Mouse (Mus musculus): ENCODE data around the gene Tmem208. TPM values are rescaled to one million over a fixed set of nuclear protein-coding genes. Genes with fewer than 3 reads are reported as not detected.

Tmem208 gene
- total and polyA plus RNA-seq, 3 experiments, result 94.5 to 149 TPM; not detected in 1

DNA sequence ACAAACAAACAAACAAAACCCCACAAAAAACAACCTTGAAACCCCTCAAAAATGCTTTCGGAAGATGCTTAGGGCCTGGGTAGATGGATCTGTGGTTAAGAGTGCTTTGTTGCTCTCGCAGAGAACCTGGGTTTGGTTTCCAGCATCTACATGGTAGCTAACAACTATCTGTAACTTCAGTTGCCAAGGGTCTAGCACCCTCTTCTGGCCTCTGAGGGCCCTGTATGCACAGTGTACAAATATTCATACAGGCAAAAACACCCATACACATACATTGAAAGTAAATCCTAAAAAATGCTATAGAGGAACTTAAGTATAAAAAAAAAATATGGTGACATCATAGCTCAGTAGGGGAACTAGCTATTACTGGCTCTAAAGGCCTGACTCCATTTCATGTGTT, 57.9 kb downstream of the Tmem208 start:
- DNase-seq (ENCODE audit: low read depth, low spot score), result peak; percentile 53
- no peaks in the 10 kb centered on the region for H3K9me3 ChIP-seq (replicated peaks; ENCODE audit: insufficient read depth, low read length)
- H3K4me1 ChIP-seq (ENCODE audit: control insufficient read depth in 1 of 2, insufficient read depth in 2 of 2, low read length in 2 of 2), result no peaks in the 10 kb centered on the region
- H3K36me3 ChIP-seq (ENCODE audit: control insufficient read depth in 1 of 2, insufficient read depth in 2 of 2, low read length in 2 of 2), result no peaks in the 10 kb centered on the region
- H3K27ac ChIP-seq (ENCODE audit: control insufficient read depth, low read depth, low read length), result no peak overlapping the region
- no peaks in the 10 kb centered on the region for H3K79me2 ChIP-seq (ENCODE audit: control insufficient read depth, insufficient read depth, low read length, poor library complexity)
- no peaks in the 10 kb centered on the region; a peak in 1 of 4 replicates for H3K27me3 ChIP-seq (ENCODE audit: control insufficient read depth in 1 of 2, insufficient read depth in 2 of 2, low read length in 2 of 2)
- no peak overlapping the region for H3K4me3 ChIP-seq (ENCODE audit: control insufficient read depth in 1 of 2, insufficient read depth in 1 of 2, low read depth in 2 of 2, low read length in 2 of 2)
- H3K9ac ChIP-seq (ENCODE audit: control insufficient read depth, low read depth, low read length, poor library complexity, severe bottlenecking), result no peak overlapping the region
- TF ChIP-seq MYB (IDR thresholded peaks at IDR 0.05; ENCODE audit: low read depth, low read length) (no peak), RAD21 (IDR thresholded peaks at IDR 0.05; ENCODE audit: low read depth, low read length) (peak; percentile 77), CHD2 (IDR thresholded peaks at IDR 0.05; ENCODE audit: low read length) (no peak), SMC3 (IDR thresholded peaks at IDR 0.05; ENCODE audit: low read depth, low read length) (peak; percentile 59), UBTF (IDR thresholded peaks at IDR 0.05; ENCODE audit: borderline replicate concordance, insufficient read depth, low read depth, low read length) (no peak), POLR2AphosphoS5 (IDR thresholded peaks at IDR 0.05; ENCODE audit: borderline replicate concordance, low read depth, low read length) (no peak), CTCF (IDR thresholded peaks at IDR 0.05 in 2 of 3, conservative IDR thresholded peaks at IDR 0.05 in 1 of 3; ENCODE audit: control insufficient read depth in 1 of 3, insufficient read depth in 1 of 3, low read depth in 2 of 3, low read length in 3 of 3, poor library complexity in 1 of 3, severe bottlenecking in 1 of 3) (peak; percentile 35 to 61 (median 45); a peak in 4 of 6 replicates), ZC3H11A (IDR thresholded peaks at IDR 0.05; ENCODE audit: low read depth, low read length) (peak; percentile 58)

Other genes starting within 250 kb of the Tmem208 start
- gene Ces3b, start 242.6 kb upstream of the Tmem208 start, total RNA-seq (2012; rRNA removed), result not detected in 2 replicates
- not detected for gene Ces3b, start 242.6 kb upstream of the Tmem208 start, polyA plus RNA-seq (2012; ENCODE audit: insufficient read depth in 1 of 2, insufficient read length in 2 of 2, low read depth in 1 of 2, low replicate concordance in 2 of 2, missing spikeins in 1 of 2)
- gene Ces4a, start 194.6 kb upstream of the Tmem208 start, total RNA-seq (2012; rRNA removed), result not detected in 2 replicates
- not detected for gene Ces4a, start 194.6 kb upstream of the Tmem208 start, polyA plus RNA-seq (2012; ENCODE audit: insufficient read depth in 1 of 2, insufficient read length in 2 of 2, low read depth in 1 of 2, low replicate concordance in 2 of 2, missing spikeins in 1 of 2)
- 32.5 and 40.6 TPM in 2 replicates for gene Cbfb, start 155.7 kb upstream of the Tmem208 start, total RNA-seq (2012; rRNA removed)
- gene Cbfb, start 155.7 kb upstream of the Tmem208 start, polyA plus RNA-seq (2012; ENCODE audit: insufficient read depth in 1 of 2, insufficient read length in 2 of 2, low read depth in 1 of 2, low replicate concordance in 2 of 2, missing spikeins in 1 of 2), result 10 to 100 TPM in 1 of 2 experiments, not detected in 1; 37.9 TPM
- 16.0 and 18.3 TPM in 2 replicates for gene D230025D16Rik, start 101.2 kb upstream of the Tmem208 start, total RNA-seq (2012; rRNA removed)
- gene D230025D16Rik, start 101.2 kb upstream of the Tmem208 start, polyA plus RNA-seq (2012; ENCODE audit: insufficient read depth in 1 of 2, insufficient read length in 2 of 2, low read depth in 1 of 2, low replicate concordance in 2 of 2, missing spikeins in 1 of 2), result 10 to 100 TPM in 1 of 2 experiments, not detected in 1; 22.4 TPM
- 2.7 and 2.8 TPM in 2 replicates for gene B3gnt9, start 71.2 kb upstream of the Tmem208 start, total RNA-seq (2012; rRNA removed)
- gene B3gnt9, start 71.2 kb upstream of the Tmem208 start, polyA plus RNA-seq (2012; ENCODE audit: insufficient read depth in 1 of 2, insufficient read length in 2 of 2, low read depth in 1 of 2, low replicate concordance in 2 of 2, missing spikeins in 1 of 2), result 1 to 10 TPM in 1 of 2 experiments, not detected in 1; 4.7 TPM
- 29.0 and 31.0 TPM in 2 replicates for gene Tradd, start 61.7 kb upstream of the Tmem208 start, total RNA-seq (2012; rRNA removed)
- 10 to 100 TPM in 1 of 2 experiments, not detected in 1; 33.5 TPM for gene Tradd, start 61.7 kb upstream of the Tmem208 start, polyA plus RNA-seq (2012; ENCODE audit: insufficient read depth in 1 of 2, insufficient read length in 2 of 2, low read depth in 1 of 2, low replicate concordance in 2 of 2, missing spikeins in 1 of 2)
- gene Fbxl8, start 61.7 kb upstream of the Tmem208 start, total RNA-seq (2012; rRNA removed), result 4.1 and 4.8 TPM in 2 replicates
- gene Fbxl8, start 61.7 kb upstream of the Tmem208 start, polyA plus RNA-seq (2012; ENCODE audit: insufficient read depth in 1 of 2, insufficient read length in 2 of 2, low read depth in 1 of 2, low replicate concordance in 2 of 2, missing spikeins in 1 of 2), result 1 to 10 TPM in 1 of 2 experiments, not detected in 1; 7.2 TPM
- gene Hsf4, start 56.6 kb upstream of the Tmem208 start, total RNA-seq (2012; rRNA removed), result 1.4 and 1.7 TPM in 2 replicates
- gene Hsf4, start 56.6 kb upstream of the Tmem208 start, polyA plus RNA-seq (2012; ENCODE audit: insufficient read depth in 1 of 2, insufficient read length in 2 of 2, low read depth in 1 of 2, low replicate concordance in 2 of 2, missing spikeins in 1 of 2), result 1 to 10 TPM in 1 of 2 experiments, not detected in 1; 7.1 TPM
- 0.69 and 0.89 TPM in 2 replicates for gene Nol3, start 50.2 kb upstream of the Tmem208 start, total RNA-seq (2012; rRNA removed)
- gene Nol3, start 50.2 kb upstream of the Tmem208 start, polyA plus RNA-seq (2012; ENCODE audit: insufficient read depth in 1 of 2, insufficient read length in 2 of 2, low read depth in 1 of 2, low replicate concordance in 2 of 2, missing spikeins in 1 of 2), result under 1 TPM in 1 of 2 experiments, not detected in 1; 0.63 TPM
- gene 4931428F04Rik, start 36.5 kb upstream of the Tmem208 start, total RNA-seq (2012; rRNA removed), result 5.6 and 8.2 TPM in 2 replicates
- 10 to 100 TPM in 1 of 2 experiments, not detected in 1; 13.0 TPM for gene 4931428F04Rik, start 36.5 kb upstream of the Tmem208 start, polyA plus RNA-seq (2012; ENCODE audit: insufficient read depth in 1 of 2, insufficient read length in 2 of 2, low read depth in 1 of 2, low replicate concordance in 2 of 2, missing spikeins in 1 of 2)
- gene Exoc3l, start 30.3 kb upstream of the Tmem208 start, total RNA-seq (2012; rRNA removed), result 0.56 and 0.69 TPM in 2 replicates
- gene Exoc3l, start 30.3 kb upstream of the Tmem208 start, polyA plus RNA-seq (2012; ENCODE audit: insufficient read depth in 1 of 2, insufficient read length in 2 of 2, low read depth in 1 of 2, low replicate concordance in 2 of 2, missing spikeins in 1 of 2), result 1 to 10 TPM in 1 of 2 experiments, not detected in 1; 2.0 TPM
- 95.9 and 98.5 TPM in 2 replicates for gene E2f4, start 28.7 kb upstream of the Tmem208 start, total RNA-seq (2012; rRNA removed)
- gene E2f4, start 28.7 kb upstream of the Tmem208 start, polyA plus RNA-seq (2012; ENCODE audit: insufficient read depth in 1 of 2, insufficient read length in 2 of 2, low read depth in 1 of 2, low replicate concordance in 2 of 2, missing spikeins in 1 of 2), result 100 to 1,000 TPM in 1 of 2 experiments, 10 to 100 TPM in 1; 97.9 to 313 TPM
- gene Elmo3, start 20.8 kb upstream of the Tmem208 start, total RNA-seq (2012; rRNA removed), result 1.0 and 1.3 TPM in 2 replicates
- 1 to 10 TPM in 1 of 2 experiments, not detected in 1; 2.9 TPM for gene Elmo3, start 20.8 kb upstream of the Tmem208 start, polyA plus RNA-seq (2012; ENCODE audit: insufficient read depth in 1 of 2, insufficient read length in 2 of 2, low read depth in 1 of 2, low replicate concordance in 2 of 2, missing spikeins in 1 of 2)
- gene Lrrc29, start 76 bp upstream of the Tmem208 start, total RNA-seq (2012; rRNA removed), result 2.6 and 3.2 TPM in 2 replicates
- 1 to 10 TPM in 1 of 2 experiments, not detected in 1; 6.1 TPM for gene Lrrc29, start 76 bp upstream of the Tmem208 start, polyA plus RNA-seq (2012; ENCODE audit: insufficient read depth in 1 of 2, insufficient read length in 2 of 2, low read depth in 1 of 2, low replicate concordance in 2 of 2, missing spikeins in 1 of 2)
- 2.5 and 2.8 TPM in 2 replicates for gene Fhod1, start 21.6 kb downstream of the Tmem208 start, total RNA-seq (2012; rRNA removed)
- gene Fhod1, start 21.6 kb downstream of the Tmem208 start, polyA plus RNA-seq (2012; ENCODE audit: insufficient read depth in 1 of 2, insufficient read length in 2 of 2, low read depth in 1 of 2, low replicate concordance in 2 of 2, missing spikeins in 1 of 2), result 10 to 100 TPM in 1 of 2 experiments, not detected in 1; 10.9 TPM
- 0.12 and 0.20 TPM in 2 replicates for gene Slc9a5, start 22.5 kb downstream of the Tmem208 start, total RNA-seq (2012; rRNA removed)
- 1 to 10 TPM in 1 of 2 experiments, not detected in 1; 1.9 TPM for gene Slc9a5, start 22.5 kb downstream of the Tmem208 start, polyA plus RNA-seq (2012; ENCODE audit: insufficient read depth in 1 of 2, insufficient read length in 2 of 2, low read depth in 1 of 2, low replicate concordance in 2 of 2, missing spikeins in 1 of 2)
- not detected in 2 replicates for gene Plekhg4, start 46.9 kb downstream of the Tmem208 start, total RNA-seq (2012; rRNA removed)
- under 1 TPM in 1 of 2 experiments, not detected in 1; 0.10 TPM for gene Plekhg4, start 46.9 kb downstream of the Tmem208 start, polyA plus RNA-seq (2012; ENCODE audit: insufficient read depth in 1 of 2, insufficient read length in 2 of 2, low read depth in 1 of 2, low replicate concordance in 2 of 2, missing spikeins in 1 of 2)
- not detected in 2 replicates for gene Kctd19, start 87.1 kb downstream of the Tmem208 start, total RNA-seq (2012; rRNA removed)
- not detected for gene Kctd19, start 87.1 kb downstream of the Tmem208 start, polyA plus RNA-seq (2012; ENCODE audit: insufficient read depth in 1 of 2, insufficient read length in 2 of 2, low read depth in 1 of 2, low replicate concordance in 2 of 2, missing spikeins in 1 of 2)
- not detected in 2 replicates for gene Lrrc36, start 87.2 kb downstream of the Tmem208 start, total RNA-seq (2012; rRNA removed)
- gene Lrrc36, start 87.2 kb downstream of the Tmem208 start, polyA plus RNA-seq (2012; ENCODE audit: insufficient read depth in 1 of 2, insufficient read length in 2 of 2, low read depth in 1 of 2, low replicate concordance in 2 of 2, missing spikeins in 1 of 2), result under 1 TPM in 1 of 2 experiments, not detected in 1; 0.06 TPM
- 0.42 and 0.81 TPM in 2 replicates for gene Tppp3, start 145.2 kb downstream of the Tmem208 start, total RNA-seq (2012; rRNA removed)
- 1 to 10 TPM in 1 of 2 experiments, not detected in 1; 1.7 TPM for gene Tppp3, start 145.2 kb downstream of the Tmem208 start, polyA plus RNA-seq (2012; ENCODE audit: insufficient read depth in 1 of 2, insufficient read length in 2 of 2, low read depth in 1 of 2, low replicate concordance in 2 of 2, missing spikeins in 1 of 2)
- 4.7 and 4.9 TPM in 2 replicates for gene Zdhhc1, start 170.5 kb downstream of the Tmem208 start, total RNA-seq (2012; rRNA removed)
- gene Zdhhc1, start 170.5 kb downstream of the Tmem208 start, polyA plus RNA-seq (2012; ENCODE audit: insufficient read depth in 1 of 2, insufficient read length in 2 of 2, low read depth in 1 of 2, low replicate concordance in 2 of 2, missing spikeins in 1 of 2), result 10 to 100 TPM in 1 of 2 experiments, not detected in 1; 11.5 TPM
- 0.27 TPM in 1 of 2 replicates, not detected in the other for gene Hsd11b2, start 192.4 kb downstream of the Tmem208 start, total RNA-seq (2012; rRNA removed)
- 1 to 10 TPM in 1 of 2 experiments, not detected in 1; 2.1 TPM for gene Hsd11b2, start 192.4 kb downstream of the Tmem208 start, polyA plus RNA-seq (2012; ENCODE audit: insufficient read depth in 1 of 2, insufficient read length in 2 of 2, low read depth in 1 of 2, low replicate concordance in 2 of 2, missing spikeins in 1 of 2)
- gene Atp6v0d1, start 239.7 kb downstream of the Tmem208 start, total RNA-seq (2012; rRNA removed), result 43.0 and 51.1 TPM in 2 replicates
- 10 to 100 TPM in 1 of 2 experiments, not detected in 1; 83.8 TPM for gene Atp6v0d1, start 239.7 kb downstream of the Tmem208 start, polyA plus RNA-seq (2012; ENCODE audit: insufficient read depth in 1 of 2, insufficient read length in 2 of 2, low read depth in 1 of 2, low replicate concordance in 2 of 2, missing spikeins in 1 of 2)